Mouse (Mus musculus): ENCODE measurements at regions not wholly inside any gene's neighbourhood (a gene's known extent, or its start where the extent isn't known, plus 50 kb on each side); places are given as distances from the start of the nearest gene placed in this dataset.

DNA sequence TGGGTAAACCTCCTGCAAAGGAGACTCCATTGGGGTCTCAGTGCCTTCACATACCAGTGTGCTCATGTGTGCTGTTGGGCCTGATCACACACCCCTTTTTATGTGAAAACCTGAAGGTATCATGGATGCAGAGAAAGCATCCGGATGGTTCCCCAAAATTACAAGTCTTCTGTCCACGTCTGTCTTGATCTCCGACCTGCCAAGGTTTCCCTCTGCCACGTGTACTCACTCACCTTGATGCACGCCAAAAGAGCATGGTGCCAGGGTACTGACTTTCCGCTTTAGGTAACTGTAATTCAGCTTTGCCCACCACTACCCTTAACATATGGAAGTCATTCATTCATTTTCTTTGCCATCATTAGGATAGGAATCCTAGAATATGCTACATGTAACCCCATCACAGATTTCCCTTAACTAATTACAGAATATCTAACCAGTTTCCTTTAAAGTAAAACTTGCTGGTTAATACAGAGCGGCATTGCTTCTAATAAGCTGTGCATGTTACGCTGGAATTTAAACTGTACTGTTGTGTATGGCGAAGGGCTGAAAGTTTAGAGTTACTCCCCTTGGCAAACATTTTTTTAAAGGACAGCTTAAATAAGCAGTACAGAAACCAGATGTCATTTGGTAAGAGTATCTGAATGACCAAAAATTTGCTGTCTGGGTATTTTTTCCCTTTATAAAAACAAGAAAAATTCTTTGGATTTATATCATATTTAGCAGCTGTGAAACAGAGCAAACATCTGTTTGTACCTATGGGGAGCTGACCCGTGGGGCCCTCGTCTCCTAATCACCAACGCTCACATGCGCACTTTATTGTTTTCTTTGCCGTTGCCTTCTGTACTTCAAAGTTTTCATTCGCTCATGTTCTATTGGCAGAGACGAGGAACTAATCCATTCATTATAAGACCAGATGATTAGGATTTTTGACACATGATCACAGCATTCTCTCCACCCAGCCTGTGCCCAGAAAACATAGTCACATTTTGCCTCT, 131.4 kb upstream of the Gm15217 start:
- H3K36me3 ChIP-seq (ENCODE audit: control insufficient read depth, insufficient read depth): no peaks in the 10 kb centered on the region
- H3K4me3 ChIP-seq: no peak overlapping the region
- H3K4me2 ChIP-seq (ENCODE audit: low read depth): no peak overlapping the region
- no peaks in the 10 kb centered on the region for H3K27me3 ChIP-seq (ENCODE audit: control insufficient read depth, insufficient read depth, insufficient read length)
- no peak overlapping the region for H3ac ChIP-seq (ENCODE audit: control insufficient read depth, insufficient read length)
- TF ChIP-seq MYOD1 (IDR thresholded peaks at IDR 0.05; ENCODE audit: control insufficient read depth in 1 of 3, insufficient read length in 2 of 3, low read depth in 2 of 3): no peak
- no peak for TF ChIP-seq TCF3 (IDR thresholded peaks at IDR 0.05; ENCODE audit: insufficient read length, low read depth)
- no peak for TF ChIP-seq REST (IDR thresholded peaks at IDR 0.05; ENCODE audit: insufficient read depth, insufficient read length)
- TF ChIP-seq SRF (IDR thresholded peaks at IDR 0.05; ENCODE audit: control insufficient read depth, insufficient read length, low read depth): no peak
- TF ChIP-seq POLR2A (IDR thresholded peaks at IDR 0.05; ENCODE audit: insufficient read length, low read depth): no peak
- no peaks in the 10 kb centered on the region for H3K79me2 ChIP-seq (ENCODE audit: control insufficient read depth, insufficient read depth)

- TF ChIP-seq REST (IDR thresholded peaks at IDR 0.05; ENCODE audit: insufficient read depth, insufficient read length) (no peak), MAX (IDR thresholded peaks at IDR 0.05; ENCODE audit: low read depth) (no peak), SRF (IDR thresholded peaks at IDR 0.05; ENCODE audit: control insufficient read depth, insufficient read length, low read depth) (no peak), TCF12 (IDR thresholded peaks at IDR 0.05; ENCODE audit: insufficient read depth, poor library complexity, severe bottlenecking) (no peak), USF1 (IDR thresholded peaks at IDR 0.05; ENCODE audit: low read depth) (no peak), CEBPB (IDR thresholded peaks at IDR 0.05; ENCODE audit: insufficient read depth, poor library complexity, severe bottlenecking) (no peak), TCF3 (IDR thresholded peaks at IDR 0.05; ENCODE audit: insufficient read length, low read depth) (no peak), MYOD1 (IDR thresholded peaks at IDR 0.05; ENCODE audit: control insufficient read depth in 1 of 3, insufficient read length in 2 of 3, low read depth in 2 of 3) (no peak), POLR2A (IDR thresholded peaks at IDR 0.05; ENCODE audit: insufficient read length, low read depth) (no peak), E2F4 (IDR thresholded peaks at IDR 0.05; ENCODE audit: insufficient read depth) (no peak), POLR2AphosphoS2 (IDR thresholded peaks at IDR 0.05; ENCODE audit: insufficient read length, low read depth) (no peak)
- no peaks in the 10 kb centered on the region for H3K36me3 ChIP-seq (ENCODE audit: control insufficient read depth, insufficient read depth)
- H3K79me2 ChIP-seq (ENCODE audit: control insufficient read depth, insufficient read depth): no peaks in the 10 kb centered on the region
- H3ac ChIP-seq (ENCODE audit: control insufficient read depth, insufficient read length): no peak overlapping the region
- no peaks in the 10 kb centered on the region for H3K27me3 ChIP-seq (ENCODE audit: control insufficient read depth, insufficient read depth, insufficient read length)
- no peak overlapping the region for H3K4me2 ChIP-seq (ENCODE audit: low read depth)
- no peak overlapping the region for H3K4me3 ChIP-seq
Measured at GRCm38 (mm10) chr14:46249141-46249540, 130.1 kb upstream of the Gm15217 start.

DNA sequence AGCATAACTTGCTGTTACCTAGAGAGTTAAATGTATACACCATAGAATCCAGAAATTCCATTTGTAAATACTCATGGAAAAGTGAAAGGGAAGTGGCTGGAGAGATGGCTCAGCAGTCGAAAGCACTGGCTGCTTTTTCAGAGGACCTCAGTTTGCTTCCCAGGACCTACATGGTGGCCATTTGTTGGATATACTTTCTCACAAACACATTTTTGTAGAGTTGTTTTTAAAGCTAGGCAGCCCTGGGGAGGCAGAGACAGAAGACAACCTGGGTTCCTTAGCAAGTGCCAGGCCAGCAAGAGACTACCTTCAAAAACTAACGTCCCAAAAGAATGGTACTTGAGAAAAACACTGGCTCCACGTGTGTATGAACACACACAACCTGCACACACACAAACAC, 124.0 kb upstream of the Gm15217 start:
- Histone ChIP-seq H3K36me3 (ENCODE audit: control insufficient read depth, insufficient read depth) (no peaks in the 10 kb centered on the region), H3K79me2 (ENCODE audit: control insufficient read depth, insufficient read depth) (no peaks in the 10 kb centered on the region), H3ac (ENCODE audit: control insufficient read depth, insufficient read length) (no peak overlapping the region), H3K4me2 (ENCODE audit: low read depth) (no peak overlapping the region), H3K27me3 (ENCODE audit: control insufficient read depth, insufficient read depth, insufficient read length) (no peaks in the 10 kb centered on the region), H3K4me3 (no peak overlapping the region)
- TF ChIP-seq MYOG (IDR thresholded peaks at IDR 0.05; ENCODE audit: control insufficient read depth in 1 of 3, insufficient read depth in 1 of 3, insufficient read length in 2 of 3, low read depth in 2 of 3) (no peak), POLR2AphosphoS2 (IDR thresholded peaks at IDR 0.05; ENCODE audit: insufficient read length, low read depth) (no peak), MYOD1 (IDR thresholded peaks at IDR 0.05; ENCODE audit: control insufficient read depth in 1 of 3, insufficient read length in 2 of 3, low read depth in 2 of 3) (no peak), E2F4 (IDR thresholded peaks at IDR 0.05; ENCODE audit: insufficient read depth) (no peak), POLR2A (IDR thresholded peaks at IDR 0.05; ENCODE audit: insufficient read length, low read depth) (no peak), CEBPB (IDR thresholded peaks at IDR 0.05; ENCODE audit: insufficient read depth, poor library complexity, severe bottlenecking) (no peak), SRF (IDR thresholded peaks at IDR 0.05; ENCODE audit: control insufficient read depth, insufficient read length, low read depth) (no peak), REST (IDR thresholded peaks at IDR 0.05; ENCODE audit: insufficient read depth, insufficient read length) (no peak), USF1 (IDR thresholded peaks at IDR 0.05; ENCODE audit: low read depth) (no peak), TCF3 (IDR thresholded peaks at IDR 0.05; ENCODE audit: insufficient read length, low read depth) (no peak), MAX (IDR thresholded peaks at IDR 0.05; ENCODE audit: low read depth) (no peak), TCF12 (IDR thresholded peaks at IDR 0.05; ENCODE audit: insufficient read depth, poor library complexity, severe bottlenecking) (no peak)

DNA sequence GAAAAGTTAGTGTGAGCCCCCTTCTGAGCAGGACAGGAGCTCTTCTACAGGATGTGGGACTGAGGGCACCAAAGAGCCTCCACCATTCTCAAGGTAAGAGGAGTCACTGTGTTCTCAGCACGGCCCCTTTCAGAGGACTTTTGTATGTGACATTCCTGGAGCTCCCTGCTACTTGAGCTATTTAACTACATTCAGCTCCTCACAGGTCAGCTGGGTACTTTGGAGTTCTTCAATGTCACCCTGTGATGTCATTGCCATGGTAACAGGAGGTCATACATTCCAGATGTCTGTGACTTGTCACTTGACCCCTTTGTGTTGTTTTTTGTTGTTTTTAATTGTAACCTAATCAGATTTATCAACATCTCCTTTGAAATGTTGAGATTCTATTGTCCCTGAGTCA, 122.9 kb upstream of the Gm15217 start:
- no peaks in the 10 kb centered on the region for H3K79me2 ChIP-seq (ENCODE audit: control insufficient read depth, insufficient read depth)
- no peaks in the 10 kb centered on the region for H3K36me3 ChIP-seq (ENCODE audit: control insufficient read depth, insufficient read depth)
- H3K27me3 ChIP-seq (ENCODE audit: control insufficient read depth, insufficient read depth, insufficient read length): no peaks in the 10 kb centered on the region
- no peak overlapping the region for H3K4me3 ChIP-seq
- TF ChIP-seq POLR2AphosphoS2 (IDR thresholded peaks at IDR 0.05; ENCODE audit: insufficient read length, low read depth) (no peak), MAX (IDR thresholded peaks at IDR 0.05; ENCODE audit: low read depth) (no peak), TCF3 (IDR thresholded peaks at IDR 0.05; ENCODE audit: insufficient read length, low read depth) (no peak), SRF (IDR thresholded peaks at IDR 0.05; ENCODE audit: control insufficient read depth, insufficient read length, low read depth) (no peak), MYOG (IDR thresholded peaks at IDR 0.05; ENCODE audit: control insufficient read depth in 1 of 3, insufficient read depth in 1 of 3, insufficient read length in 2 of 3, low read depth in 2 of 3) (no peak), TCF12 (IDR thresholded peaks at IDR 0.05; ENCODE audit: insufficient read depth, poor library complexity, severe bottlenecking) (no peak), USF1 (IDR thresholded peaks at IDR 0.05; ENCODE audit: low read depth) (no peak), POLR2A (IDR thresholded peaks at IDR 0.05; ENCODE audit: insufficient read length, low read depth) (no peak), CEBPB (IDR thresholded peaks at IDR 0.05; ENCODE audit: insufficient read depth, poor library complexity, severe bottlenecking) (no peak), MYOD1 (IDR thresholded peaks at IDR 0.05; ENCODE audit: control insufficient read depth in 1 of 3, insufficient read length in 2 of 3, low read depth in 2 of 3) (no peak), REST (IDR thresholded peaks at IDR 0.05; ENCODE audit: insufficient read depth, insufficient read length) (no peak), E2F4 (IDR thresholded peaks at IDR 0.05; ENCODE audit: insufficient read depth) (no peak)
- no peak overlapping the region for H3ac ChIP-seq (ENCODE audit: control insufficient read depth, insufficient read length)
- H3K4me2 ChIP-seq (ENCODE audit: low read depth): no peak overlapping the region

All from myocyte (in vitro differentiated cells).